Mouse (Mus musculus): ENCODE results near the gene Kbtbd12.

DNA sequence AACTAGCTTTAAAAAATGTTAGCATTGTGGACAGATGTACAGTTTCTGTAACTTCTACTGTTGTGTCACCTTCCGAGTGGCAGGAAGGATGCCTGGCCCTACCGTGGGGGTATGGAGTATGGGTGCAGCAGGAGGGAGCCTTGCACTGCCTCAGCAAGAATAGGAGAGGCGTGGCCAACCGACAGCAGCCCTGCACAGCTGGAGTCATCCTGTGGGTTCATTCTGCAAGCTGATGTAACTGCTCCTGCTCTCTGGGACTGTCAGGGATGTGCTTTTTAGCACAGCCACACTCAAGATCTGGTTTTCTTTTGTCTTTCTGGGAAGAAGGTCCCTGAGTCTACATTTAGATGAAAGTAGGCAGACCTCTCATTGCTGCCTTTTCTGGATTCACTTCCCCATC, 80.2 kb downstream of the Kbtbd12 start:
- TF ChIP-seq MAFK (IDR thresholded peaks at IDR 0.05; ENCODE audit: insufficient read depth, low read depth, low read length), result no peak
- no peak for TF ChIP-seq CHD2 (IDR thresholded peaks at IDR 0.05; ENCODE audit: low read depth, low read length)
- TF ChIP-seq ZNF384 (IDR thresholded peaks at IDR 0.05; ENCODE audit: low read depth, low read length), result no peak
